Mouse (Mus musculus): ENCODE measurements around the gene Epb41l5.

Gene Epb41l5

GRCm38 (mm10) chr1:119501881-119502280 is 146.9 kb downstream of the Epb41l5 start:
- DNase-seq (ENCODE audit: low read depth, low spot score) = no peak

- DNase-seq (ENCODE audit: low read depth, low spot score) = no peak
Measured at GRCm38 (mm10) chr1:119499456-119499855, 149.3 kb downstream of the Epb41l5 start.

GRCm38 (mm10) chr1:119498536-119499231 is 150.1 kb downstream of the Epb41l5 start:
- DNase-seq (ENCODE audit: low read depth, low spot score) = no peak

GRCm38 (mm10) chr1:119497346-119498004 is 151.3 kb downstream of the Epb41l5 start:
- DNase-seq (ENCODE audit: low read depth, low spot score) = no peak

DNA sequence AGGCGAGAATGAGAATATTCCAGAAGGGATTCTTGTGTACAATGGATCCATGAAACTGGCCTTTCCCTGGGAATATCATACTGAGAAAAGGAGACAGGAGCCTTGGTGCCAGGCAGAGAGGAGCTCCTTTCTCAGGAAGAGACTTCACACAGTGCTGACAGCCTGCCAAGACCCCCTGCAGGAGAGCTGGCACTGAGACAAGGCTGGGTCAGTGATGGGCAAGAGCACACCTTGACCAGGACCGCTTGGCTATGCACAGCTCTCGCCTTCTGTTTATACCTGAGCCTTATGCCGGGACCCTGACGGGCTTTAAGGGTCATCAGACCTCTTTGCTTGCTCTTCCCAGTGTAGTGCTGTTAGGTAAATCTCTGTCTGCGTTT is 153.4 kb downstream of the Epb41l5 start:
- DNase-seq (ENCODE audit: low read depth, low spot score) = no peak
